Mouse (Mus musculus): Measurements from ENCODE around the gene Vmn1r203. TPM values are rescaled to one million over a fixed set of nuclear protein-coding genes. Genes with fewer than 3 reads are reported as not detected.

Vmn1r203 gene
- not detected in 4 replicates for total RNA-seq (2023)

DNA sequence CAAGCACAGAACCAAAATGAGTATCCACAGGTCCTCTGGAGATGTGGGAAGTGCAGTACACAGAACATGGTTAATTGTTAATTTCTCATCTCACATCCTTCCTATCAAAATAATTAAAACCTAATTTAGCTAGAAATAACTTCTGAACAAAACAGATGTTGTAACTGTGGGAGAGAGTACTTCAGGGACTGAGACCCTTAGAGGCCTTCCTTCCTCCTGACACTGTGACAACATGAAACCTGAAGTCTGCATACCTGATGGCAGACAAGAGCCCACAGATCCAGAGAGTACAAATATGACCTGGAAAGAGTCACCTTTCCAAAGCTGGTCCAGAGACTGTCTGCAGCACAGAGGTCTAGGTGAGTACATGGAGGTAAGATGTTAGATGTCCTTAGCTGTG, at the start of gene Vmn1r203:
Gene Vmn1r203 (plus strand): TSS at position 301 of the 400 bp plus-strand sequence.

DNA sequence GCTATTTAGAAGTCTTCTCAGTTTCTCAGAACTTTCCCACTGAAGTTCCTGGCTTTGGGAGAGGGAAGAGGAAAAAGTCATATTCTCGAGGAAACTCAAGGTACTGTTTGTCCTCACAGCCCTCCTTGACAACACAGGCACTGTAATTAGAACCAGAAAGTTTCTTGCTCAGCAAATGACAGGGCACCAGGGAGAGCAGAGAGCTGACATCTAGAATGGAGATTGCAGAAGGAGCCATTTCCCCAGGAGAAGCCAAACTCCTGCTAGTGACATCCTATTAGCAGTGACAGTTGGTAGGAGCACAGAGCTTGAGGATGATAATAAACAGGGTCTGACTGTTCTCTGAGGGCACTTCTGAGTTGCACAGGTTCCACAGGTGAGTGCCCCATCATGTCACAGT, 46.3 kb upstream of the Vmn1r203 start, which contains the start of gene Vmn1r201:
Gene Vmn1r201 (plus strand): TSS at position 301 of the 400 bp plus-strand sequence.

DNA sequence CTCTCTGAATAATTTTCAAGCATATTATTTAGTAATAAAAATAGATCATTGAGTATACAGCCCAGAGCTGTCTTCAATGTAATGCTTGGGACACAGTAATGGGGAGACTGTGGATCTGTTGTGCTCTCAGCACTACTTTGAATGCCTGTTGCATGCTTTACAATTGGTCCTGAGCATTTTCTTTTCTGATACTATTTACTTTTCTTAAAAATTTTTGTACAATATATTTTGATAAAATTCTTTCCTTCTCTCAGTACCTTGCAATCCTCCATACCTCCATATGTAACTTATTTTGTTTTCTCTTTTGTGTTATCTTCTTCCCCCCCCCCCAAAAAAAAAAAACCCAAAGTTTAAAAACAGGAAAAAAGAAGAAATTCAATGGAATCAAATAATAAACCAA, 12.6 kb upstream of the Vmn1r203 start, which contains the start of gene Vmn1r202:
Gene Vmn1r202 (minus strand): TSS at position 101 of the 400 bp plus-strand sequence.

DNA sequence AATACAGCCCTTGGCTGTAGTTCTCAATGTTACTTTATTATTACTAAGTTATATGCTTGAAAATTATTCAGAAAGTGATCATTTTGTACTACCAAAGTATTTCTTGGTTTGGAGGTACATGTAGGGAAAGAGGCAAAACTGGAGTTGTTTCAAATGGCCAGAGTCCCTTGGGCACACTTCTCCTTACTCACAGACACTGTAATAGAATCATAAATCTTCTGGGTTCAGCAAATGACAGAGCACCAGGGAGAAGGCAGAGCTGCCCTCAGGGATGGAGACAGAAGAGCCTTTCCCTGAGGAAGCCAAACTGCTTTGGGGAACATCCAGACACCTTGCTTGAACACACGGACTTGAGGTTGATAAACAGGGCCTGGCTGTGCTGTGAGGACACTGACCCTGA, 35.0 kb downstream of the Vmn1r203 start, which contains the start of gene Vmn1r204:
Gene Vmn1r204 (plus strand): TSS at position 301 of the 400 bp plus-strand sequence.

Other genes starting within 250 kb of the Vmn1r203 start
- not detected in 4 replicates for gene Vmn1r195, start 247.6 kb upstream of the Vmn1r203 start, total RNA-seq (2023)
- not detected in 4 replicates for gene Vmn1r196, start 228.2 kb upstream of the Vmn1r203 start, total RNA-seq (2023)
- not detected in 4 replicates for gene Vmn1r197, start 193.5 kb upstream of the Vmn1r203 start, total RNA-seq (2023)
- gene Vmn1r198, start 167.8 kb upstream of the Vmn1r203 start, total RNA-seq (2023): not detected in 4 replicates
- not detected in 4 replicates for gene Vmn1r199, start 138.3 kb upstream of the Vmn1r203 start, total RNA-seq (2023)
- not detected in 4 replicates for gene Vmn1r200, start 127.7 kb upstream of the Vmn1r203 start, total RNA-seq (2023)
- not detected in 4 replicates for gene Vmn1r201, start 46.2 kb upstream of the Vmn1r203 start, total RNA-seq (2023)
- gene Vmn1r202, start 12.7 kb upstream of the Vmn1r203 start, total RNA-seq (2023): 0.09 TPM in 1 of 4 replicates, not detected in the others
- not detected in 4 replicates for gene Vmn1r204, start 35.1 kb downstream of the Vmn1r203 start, total RNA-seq (2023)
- gene Vmn1r205, start 74.9 kb downstream of the Vmn1r203 start, total RNA-seq (2023): not detected in 4 replicates
- gene Vmn1r206, start 106.1 kb downstream of the Vmn1r203 start, total RNA-seq (2023): not detected in 4 replicates
- gene Vmn1r207-ps, start 211.5 kb downstream of the Vmn1r203 start, total RNA-seq (2023): not detected in 4 replicates